Mouse (Mus musculus): Measurements from ENCODE around the gene Zbtb7a. TPM values are rescaled to one million over a fixed set of nuclear protein-coding genes. Genes with fewer than 3 reads are reported as not detected.
A peak's percentile ranks its signal among the peaks of the same experiment; 100 is the strongest.

The Zbtb7a gene
- polyA plus RNA-seq, 1 experiment from 2014 or later, result 54.1 TPM

DNA sequence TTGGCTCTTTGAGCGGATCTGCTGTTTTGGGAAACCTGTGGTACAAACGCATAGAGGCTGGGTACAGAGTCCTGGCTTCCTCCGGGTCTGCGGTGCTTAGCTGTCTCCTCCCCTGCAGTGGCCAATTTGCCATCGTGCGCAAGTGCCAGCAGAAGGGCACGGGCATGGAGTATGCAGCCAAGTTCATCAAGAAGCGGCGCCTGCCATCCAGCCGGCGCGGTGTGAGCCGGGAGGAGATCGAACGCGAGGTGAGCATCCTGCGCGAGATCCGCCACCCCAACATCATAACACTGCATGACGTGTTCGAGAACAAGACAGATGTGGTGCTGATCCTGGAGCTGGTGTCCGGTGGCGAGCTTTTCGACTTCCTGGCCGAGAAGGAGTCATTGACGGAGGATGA lies 54.8 kb downstream of the Zbtb7a start:
- Histone ChIP-seq H3K9ac (ENCODE audit: low read depth, low read length) (no peak overlapping the region), H3K4me3 (ENCODE audit: low read depth, low read length) (no peak overlapping the region), H3K27ac (ENCODE audit: low read depth, low read length) (no peak overlapping the region), H3K4me1 (replicated peaks; ENCODE audit: control insufficient read depth, insufficient read depth, low read length) (peaks cover 15% of the 10 kb centered on the region), H3K36me3 (ENCODE audit: control insufficient read depth, insufficient read depth) (peaks cover 41% of the 10 kb centered on the region), H3K9me3 (ENCODE audit: control insufficient read depth) (no peaks in the 10 kb centered on the region), H3K4me2 (replicated peaks; ENCODE audit: low read depth) (no peak overlapping the region), H3K27me3 (replicated peaks; ENCODE audit: control insufficient read depth, insufficient read depth, low read length) (no peaks in the 10 kb centered on the region)
- WGBS, result 84% methylated on average over 26 of the region's 26 CpGs
- ATAC-seq, result no peak
- TF ChIP-seq CTCF (IDR thresholded peaks at IDR 0.05; ENCODE audit: low read depth), result no peak

DNA sequence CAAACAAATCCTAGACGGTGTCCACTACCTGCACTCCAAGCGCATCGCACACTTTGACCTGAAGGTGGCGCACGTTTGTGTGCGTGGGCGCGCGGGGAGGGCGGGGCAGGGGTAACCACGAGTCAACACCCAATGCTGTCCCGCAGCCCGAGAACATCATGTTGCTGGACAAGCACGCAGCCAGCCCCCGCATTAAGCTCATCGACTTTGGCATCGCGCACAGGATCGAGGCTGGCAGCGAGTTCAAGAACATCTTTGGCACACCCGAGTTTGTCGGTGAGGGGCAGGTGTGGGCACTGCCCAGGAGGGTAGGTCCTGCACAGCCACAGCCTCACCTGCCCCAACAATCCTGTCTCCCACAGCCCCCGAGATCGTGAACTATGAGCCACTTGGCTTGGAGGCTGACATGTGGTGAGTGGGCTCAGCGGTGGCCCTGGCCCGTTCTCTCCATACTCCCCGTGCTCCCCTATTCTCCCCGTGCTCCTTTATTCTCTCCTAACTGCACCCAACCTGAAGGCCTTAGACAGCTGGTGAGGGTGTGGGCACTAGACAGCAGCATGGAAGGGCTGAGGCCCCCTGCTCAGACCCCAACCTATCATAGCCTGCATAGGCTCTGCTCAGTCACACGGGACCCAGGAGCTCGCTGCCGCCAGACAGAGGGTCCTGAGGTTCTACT lies 55.4 kb downstream of the Zbtb7a start:
- peak overlapping the region; percentile 35 for H3K27ac ChIP-seq (ENCODE audit: low read depth, low read length)
- H3K4me2 ChIP-seq (replicated peaks; ENCODE audit: low read depth), result no peak overlapping the region
- no peak overlapping the region for H3K9ac ChIP-seq (ENCODE audit: low read depth, low read length)
- H3K36me3 ChIP-seq (ENCODE audit: control insufficient read depth, insufficient read depth), result peaks cover 37% of the 10 kb centered on the region
- H3K27me3 ChIP-seq (replicated peaks; ENCODE audit: control insufficient read depth, insufficient read depth, low read length), result no peaks in the 10 kb centered on the region
- 71% methylated on average over 31 of the region's 31 CpGs for whole genome bisulfite sequencing
- H3K4me3 ChIP-seq (ENCODE audit: low read depth, low read length), result no peak overlapping the region
- no peak for ATAC-seq
- peaks cover 15% of the 10 kb centered on the region for H3K4me1 ChIP-seq (replicated peaks; ENCODE audit: control insufficient read depth, insufficient read depth, low read length)
- no peaks in the 10 kb centered on the region for H3K9me3 ChIP-seq (ENCODE audit: control insufficient read depth)
- TF ChIP-seq CTCF (IDR thresholded peaks at IDR 0.05; ENCODE audit: low read depth), result peak; percentile 78

DNA sequence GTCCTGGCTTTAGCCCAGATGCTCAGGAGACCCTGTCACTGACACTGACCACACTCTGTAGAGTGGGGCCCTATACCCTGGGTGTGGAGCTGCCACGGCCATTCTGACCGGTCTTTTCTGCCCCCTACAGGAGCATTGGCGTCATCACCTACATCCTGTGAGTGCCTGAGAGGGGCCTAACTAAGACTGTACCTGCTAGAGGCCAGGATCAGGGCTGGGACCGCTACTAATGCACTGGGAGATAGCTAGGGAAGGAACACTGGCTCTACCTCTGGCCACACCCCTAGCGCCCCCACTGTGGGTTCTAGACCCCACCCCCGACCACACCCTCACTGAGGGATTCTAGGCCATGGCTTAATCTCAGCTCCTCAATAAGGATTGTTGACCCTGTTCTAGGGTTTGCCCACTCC lies 55.9 kb downstream of the Zbtb7a start:
- H3K36me3 ChIP-seq (ENCODE audit: control insufficient read depth, insufficient read depth), result peaks cover 34% of the 10 kb centered on the region
- H3K27ac ChIP-seq (ENCODE audit: low read depth, low read length), result peak overlapping the region; percentile 35
- H3K4me3 ChIP-seq (ENCODE audit: low read depth, low read length), result no peak overlapping the region
- H3K9ac ChIP-seq (ENCODE audit: low read depth, low read length), result no peak overlapping the region
- H3K4me2 ChIP-seq (replicated peaks; ENCODE audit: low read depth), result no peak overlapping the region
- no peaks in the 10 kb centered on the region for H3K27me3 ChIP-seq (replicated peaks; ENCODE audit: control insufficient read depth, insufficient read depth, low read length)
- 49% methylated on average over 6 of the region's 6 CpGs for WGBS
- peak; percentile 60 for TF ChIP-seq CTCF (IDR thresholded peaks at IDR 0.05; ENCODE audit: low read depth)
- H3K9me3 ChIP-seq (ENCODE audit: control insufficient read depth), result no peaks in the 10 kb centered on the region
- ATAC-seq, result no peak
- peaks cover 15% of the 10 kb centered on the region for H3K4me1 ChIP-seq (replicated peaks; ENCODE audit: control insufficient read depth, insufficient read depth, low read length)

- peaks cover 31% of the 10 kb centered on the region for H3K36me3 ChIP-seq (ENCODE audit: control insufficient read depth, insufficient read depth)
- no peak overlapping the region for H3K9ac ChIP-seq (ENCODE audit: low read depth, low read length)
- H3K9me3 ChIP-seq (ENCODE audit: control insufficient read depth), result no peaks in the 10 kb centered on the region
- H3K4me2 ChIP-seq (replicated peaks; ENCODE audit: low read depth), result peak overlapping the region; percentile 87
- WGBS, result 84% methylated on average over 18 of the region's 18 CpGs
- H3K4me1 ChIP-seq (replicated peaks; ENCODE audit: control insufficient read depth, insufficient read depth, low read length), result peaks cover 15% of the 10 kb centered on the region
- no peaks in the 10 kb centered on the region for H3K27me3 ChIP-seq (replicated peaks; ENCODE audit: control insufficient read depth, insufficient read depth, low read length)
- H3K27ac ChIP-seq (ENCODE audit: low read depth, low read length), result peak overlapping the region; percentile 75; the same call in 1 of the 2 replicates
- no peak overlapping the region for H3K4me3 ChIP-seq (ENCODE audit: low read depth, low read length)
- TF ChIP-seq CTCF (IDR thresholded peaks at IDR 0.05; ENCODE audit: low read depth), result no peak
- no peak for ATAC-seq
Observed at GRCm38 (mm10) chr10:81191342-81191982, 56.4 kb downstream of the Zbtb7a start.

GRCm38 (mm10) chr10:81192270-81192967 lies 57.4 kb downstream of the Zbtb7a start:
- under 1% methylated on average over 68 of the region's 93 CpGs for WGBS
- Histone ChIP-seq H3K27ac (ENCODE audit: low read depth, low read length) (peak overlapping the region; percentile 75), H3K36me3 (ENCODE audit: control insufficient read depth, insufficient read depth) (peaks cover 21% of the 10 kb centered on the region; the same call in 1 of the 2 replicates), H3K27me3 (replicated peaks; ENCODE audit: control insufficient read depth, insufficient read depth, low read length) (no peaks in the 10 kb centered on the region), H3K9ac (ENCODE audit: low read depth, low read length) (peak overlapping the region; percentile 73), H3K4me2 (replicated peaks; ENCODE audit: low read depth) (peak overlapping the region; percentile 87), H3K4me1 (replicated peaks; ENCODE audit: control insufficient read depth, insufficient read depth, low read length) (peaks cover 15% of the 10 kb centered on the region), H3K9me3 (ENCODE audit: control insufficient read depth) (no peaks in the 10 kb centered on the region), H3K4me3 (ENCODE audit: low read depth, low read length) (peak overlapping the region; percentile 55)
- ATAC-seq, result peak; percentile 82
- TF ChIP-seq CTCF (IDR thresholded peaks at IDR 0.05; ENCODE audit: low read depth), result peak; percentile 46

DNA sequence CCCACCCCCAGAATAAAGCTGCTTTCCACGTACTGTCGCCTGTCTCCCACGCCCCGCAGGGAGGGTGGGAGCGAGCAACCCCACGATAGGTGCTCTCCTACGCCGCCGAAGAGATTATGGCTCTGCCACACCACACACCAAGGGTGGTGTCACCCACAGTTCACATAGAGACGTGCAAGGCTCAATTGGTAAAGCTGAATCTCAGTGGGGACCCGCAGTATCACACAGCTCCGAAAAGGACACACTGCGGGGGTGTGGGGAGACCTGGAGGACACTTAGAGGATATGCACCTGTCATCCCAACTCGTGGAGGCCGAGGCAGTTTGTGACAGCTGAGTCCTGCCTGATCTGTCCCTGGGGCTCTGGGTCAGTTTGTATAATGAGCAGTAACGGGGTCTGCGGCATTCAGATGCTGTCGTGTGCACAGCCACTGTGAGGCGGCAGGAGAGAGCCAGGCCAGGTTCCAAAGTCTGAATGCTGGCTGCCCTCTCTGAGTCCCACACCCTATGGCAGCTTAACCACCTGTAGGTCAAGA lies 58.0 kb downstream of the Zbtb7a start:
- peak overlapping the region; percentile 87 for H3K4me2 ChIP-seq (replicated peaks; ENCODE audit: low read depth)
- WGBS, result 5% methylated on average over 19 of the region's 19 CpGs
- peak; percentile 29 for ATAC-seq
- peak overlapping the region; percentile 75 for H3K27ac ChIP-seq (ENCODE audit: low read depth, low read length)
- peak overlapping the region; percentile 73; the same call in 1 of the 2 replicates for H3K9ac ChIP-seq (ENCODE audit: low read depth, low read length)
- peaks cover 19% of the 10 kb centered on the region; the same call in 1 of the 2 replicates for H3K36me3 ChIP-seq (ENCODE audit: control insufficient read depth, insufficient read depth)
- no peaks in the 10 kb centered on the region for H3K9me3 ChIP-seq (ENCODE audit: control insufficient read depth)
- no peaks in the 10 kb centered on the region for H3K27me3 ChIP-seq (replicated peaks; ENCODE audit: control insufficient read depth, insufficient read depth, low read length)
- H3K4me3 ChIP-seq (ENCODE audit: low read depth, low read length), result peak overlapping the region; percentile 55
- peaks cover 15% of the 10 kb centered on the region for H3K4me1 ChIP-seq (replicated peaks; ENCODE audit: control insufficient read depth, insufficient read depth, low read length)
- peak; percentile 32; the same call in 1 of the 2 replicates for TF ChIP-seq CTCF (IDR thresholded peaks at IDR 0.05; ENCODE audit: low read depth)
